Mouse (Mus musculus): ENCODE measurements at regions not wholly inside any gene's neighbourhood (a gene's known extent, or its start where the extent isn't known, plus 50 kb on each side); places are given as distances from the start of the nearest gene placed in this dataset.

- no peak for DNase-seq
These were observed 226.2 kb upstream of the Krr1 start for GRCm38 (mm10) chr10:111746067-111746878.

- DNase-seq: no peak
These were observed 225.5 kb upstream of the Krr1 start for GRCm38 (mm10) chr10:111746879-111747477.

- DNase-seq: no peak
These were observed 224.0 kb upstream of the Krr1 start for GRCm38 (mm10) chr10:111748482-111748881.

- DNase-seq: no peak
These were observed 218.8 kb upstream of the Krr1 start for GRCm38 (mm10) chr10:111753646-111754045.

GRCm38 (mm10) chr10:111755964-111756363 is 216.5 kb upstream of the Krr1 start:
- DNase-seq: no peak

GRCm38 (mm10) chr10:111756528-111756927 is 215.9 kb upstream of the Krr1 start:
- no peak for DNase-seq

- no peak for DNase-seq
These were observed 214.8 kb upstream of the Krr1 start for GRCm38 (mm10) chr10:111757689-111758088.

- DNase-seq: no peak
These were observed 213.0 kb upstream of the Krr1 start for GRCm38 (mm10) chr10:111759505-111759904.

GRCm38 (mm10) chr10:111762751-111763528 is 209.5 kb upstream of the Krr1 start:
- no peak for DNase-seq

- DNase-seq: no peak
These were observed 205.3 kb upstream of the Krr1 start for GRCm38 (mm10) chr10:111767011-111767720.

GRCm38 (mm10) chr10:111767813-111768455 is 204.5 kb upstream of the Krr1 start:
- DNase-seq: no peak

- no peak for DNase-seq
These were observed 202.9 kb upstream of the Krr1 start for GRCm38 (mm10) chr10:111769486-111770002.

GRCm38 (mm10) chr10:111770027-111770426 is 202.4 kb upstream of the Krr1 start:
- DNase-seq: no peak

- DNase-seq: no peak
These were observed 201.5 kb upstream of the Krr1 start for GRCm38 (mm10) chr10:111771010-111771409.

- DNase-seq: no peak
These were observed 194.9 kb upstream of the Krr1 start for GRCm38 (mm10) chr10:111777559-111777958.

- DNase-seq: no peak
These were observed 194.4 kb upstream of the Krr1 start for GRCm38 (mm10) chr10:111778111-111778510.

GRCm38 (mm10) chr10:111779956-111780355 is 192.5 kb upstream of the Krr1 start:
- DNase-seq: no peak

- DNase-seq: peak; percentile 49
These were observed 190.2 kb upstream of the Krr1 start for GRCm38 (mm10) chr10:111782195-111782810.

GRCm38 (mm10) chr10:111783496-111783895 is 189.0 kb upstream of the Krr1 start:
- DNase-seq: no peak

- no peak for DNase-seq
These were observed 188.2 kb upstream of the Krr1 start for GRCm38 (mm10) chr10:111784065-111784853.

- no peak for DNase-seq
These were observed 185.3 kb upstream of the Krr1 start for GRCm38 (mm10) chr10:111787175-111787574.
